In the genomic region with DNA sequence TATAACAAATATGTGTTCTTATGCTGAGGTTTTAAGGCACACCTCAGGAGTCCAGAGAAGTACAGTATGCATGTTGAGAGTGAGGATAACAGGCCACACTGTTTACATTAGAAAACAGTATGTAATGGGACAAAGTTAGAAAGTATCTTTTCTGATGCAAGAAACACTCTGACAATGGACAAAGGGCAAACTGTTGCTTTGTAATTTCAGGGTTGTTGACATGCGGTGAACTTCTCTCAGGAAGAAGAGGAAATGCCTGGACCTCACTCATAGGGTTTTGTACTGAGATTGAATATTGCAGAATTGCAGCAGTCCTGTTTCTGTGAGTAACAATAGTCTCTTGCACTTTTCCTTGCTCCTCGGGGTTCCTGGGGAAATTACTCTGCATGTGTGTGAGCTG, we compare ENCODE assay signal across 8 mouse cellular contexts. TPM values are rescaled to one million over a fixed set of nuclear protein-coding genes. Genes with fewer than 3 reads are reported as not detected.
DNase-seq lines count a peak whose midpoint lies in the region; ATAC-seq lines count a peak whose summit lies in the region.

No protein-coding gene starts in this region.

- H3K9ac ChIP-seq in heart, embryonic 14.5 days (ENCODE audit: low read length), result peak overlapping the region; percentile 84
- 0 out of 2 replicates have a peak overlapping the region, but pooled peaks have one; percentile 45 for H3K9ac ChIP-seq in intestine, embryonic 16.5 days (ENCODE audit: low read depth, low read length)
- peak overlapping the region; percentile 41; the same call in 1 of the 2 replicates for H3K9ac ChIP-seq in midbrain, embryonic 16.5 days (ENCODE audit: low read depth, low read length)

- no peak for ATAC-seq in heart, embryonic 14.5 days (ENCODE audit: insufficient number of reproducible peaks, insufficient read depth, low FRiP score, low read depth)
- no peak for ATAC-seq in intestine, embryonic 16.5 days
- ATAC-seq in midbrain, embryonic 16.5 days, result no peak

- DNase-seq in heart, adult 11 months, result no peak
- DNase-seq in embryonic facial prominence, embryonic 10.5 days (ENCODE audit: low spot score), result no peak
- DNase-seq in gastrocnemius, postnatal 25 days, result no peak
- DNase-seq in adrenal gland, postnatal 25 days, result no peak
- no peak for DNase-seq in kidney, postnatal 36 days

- peak overlapping the region; percentile 22 to 41; a peak in 2 of 4 replicates for H3K27ac ChIP-seq in heart, embryonic 14.5 days (replicated peaks in 1 of 2; ENCODE audit: control insufficient read depth in 1 of 2, insufficient read depth in 1 of 2, low read depth in 2 of 2, low read length in 2 of 2)
- H3K27ac ChIP-seq in embryonic facial prominence, embryonic 10.5 days (replicated peaks), result peak overlapping the region; percentile 95
- peak overlapping the region; percentile 10; the same call in 1 of the 2 replicates for H3K27ac ChIP-seq in intestine, embryonic 16.5 days (ENCODE audit: low read length)
- H3K27ac ChIP-seq in midbrain, embryonic 16.5 days (ENCODE audit: low read length), result no peak overlapping the region

- peak overlapping the region; percentile 79 for H3K4me2 ChIP-seq in heart, embryonic 14.5 days (ENCODE audit: low read length)
- H3K4me2 ChIP-seq in intestine, embryonic 16.5 days (ENCODE audit: low read depth, low read length), result peak overlapping the region; percentile 68
- peak overlapping the region; percentile 68 for H3K4me2 ChIP-seq in midbrain, embryonic 16.5 days (ENCODE audit: low read length)

- H3K4me3 ChIP-seq in heart, embryonic 14.5 days (ENCODE audit: control insufficient read depth in 1 of 2, insufficient read depth in 1 of 2, low read depth in 1 of 2, low read length in 2 of 2), result peak overlapping the region; percentile 9 to 70; a peak in 3 of 4 replicates
- H3K4me3 ChIP-seq in embryonic facial prominence, embryonic 10.5 days, result peak overlapping the region; percentile 74
- peak overlapping the region; percentile 63 for H3K4me3 ChIP-seq in intestine, embryonic 16.5 days (ENCODE audit: low read length)
- H3K4me3 ChIP-seq in midbrain, embryonic 16.5 days (ENCODE audit: low read depth, low read length), result peak overlapping the region; percentile 71

- peaks cover 3 to 5% of the 10 kb centered on the region in 2 experiments; a peak in 2 of 4 replicates for H3K4me1 ChIP-seq in heart, embryonic 14.5 days (ENCODE audit: control insufficient read depth in 2 of 2, insufficient read depth in 2 of 2, low read length in 2 of 2)
- H3K4me1 ChIP-seq in embryonic facial prominence, embryonic 10.5 days, result peaks cover 12% of the 10 kb centered on the region
- H3K4me1 ChIP-seq in intestine, embryonic 16.5 days (ENCODE audit: control insufficient read depth, insufficient read depth, low read length), result peaks cover 7% of the 10 kb centered on the region; the same call in 1 of the 2 replicates
- H3K4me1 ChIP-seq in midbrain, embryonic 16.5 days (ENCODE audit: control insufficient read depth, insufficient read depth, low read length), result peaks cover 13% of the 10 kb centered on the region

- H3K27me3 ChIP-seq in heart, embryonic 14.5 days (ENCODE audit: control insufficient read depth, insufficient read depth, low read length), result no peaks in the 10 kb centered on the region
- H3K27me3 ChIP-seq in embryonic facial prominence, embryonic 10.5 days (replicated peaks; ENCODE audit: low read depth, poor library complexity, severe bottlenecking), result no peaks in the 10 kb centered on the region
- no peaks in the 10 kb centered on the region for H3K27me3 ChIP-seq in intestine, embryonic 16.5 days (replicated peaks; ENCODE audit: control insufficient read depth, insufficient read depth, low read length)
- no peaks in the 10 kb centered on the region for H3K27me3 ChIP-seq in midbrain, embryonic 16.5 days (ENCODE audit: control insufficient read depth, insufficient read depth, low read depth, low read length)

- H3K36me3 ChIP-seq in heart, embryonic 14.5 days (ENCODE audit: control insufficient read depth, insufficient read depth, low read length), result peaks cover 23% of the 10 kb centered on the region
- peaks cover 37% of the 10 kb centered on the region for H3K36me3 ChIP-seq in embryonic facial prominence, embryonic 10.5 days (replicated peaks)
- no peaks in the 10 kb centered on the region for H3K36me3 ChIP-seq in intestine, embryonic 16.5 days (ENCODE audit: control insufficient read depth, insufficient read depth, low read length)
- peaks cover 11% of the 10 kb centered on the region; the same call in 1 of the 2 replicates for H3K36me3 ChIP-seq in midbrain, embryonic 16.5 days (ENCODE audit: control insufficient read depth, insufficient read depth, low read length)

- no peaks in the 10 kb centered on the region for H3K9me3 ChIP-seq in heart, embryonic 14.5 days (ENCODE audit: control insufficient read depth, low read length)
- no peaks in the 10 kb centered on the region for H3K9me3 ChIP-seq in embryonic facial prominence, embryonic 10.5 days
- no peaks in the 10 kb centered on the region for H3K9me3 ChIP-seq in intestine, embryonic 16.5 days (ENCODE audit: control insufficient read depth, low read length)
- H3K9me3 ChIP-seq in midbrain, embryonic 16.5 days (replicated peaks; ENCODE audit: control insufficient read depth, low read length, poor library complexity, severe bottlenecking), result no peaks in the 10 kb centered on the region

- 56% methylated on average over 2 of the region's 2 CpGs for WGBS in heart, embryonic 14.5 days
- WGBS in embryonic facial prominence, embryonic 10.5 days, result 52% methylated on average over 2 of the region's 2 CpGs
- 35% methylated on average over 2 of the region's 2 CpGs for WGBS in intestine, embryonic 16.5 days
- 38% methylated on average over 2 of the region's 2 CpGs for WGBS in midbrain, embryonic 16.5 days

RNA-seq across cellular contexts. Expression of gene Zfp760, which starts 0.9 kb away (rescaled TPM):
- 7.0 and 7.1 TPM in 2 replicates for polyA plus RNA-seq in heart, embryonic 14.5 days (2014; fragmentation: Nextera tagmentation; extraction: Ambion mirVana)
- polyA plus RNA-seq in embryonic facial prominence, embryonic 10.5 days (2016; fragmentation: Nextera tagmentation; extraction: Ambion mirVana), result 19.7 and 20.2 TPM in 2 replicates
- 5.9 TPM in 2 replicates for polyA plus RNA-seq in intestine, embryonic 16.5 days (2015; fragmentation: Nextera tagmentation; extraction: Ambion mirVana)
- polyA plus RNA-seq in midbrain, embryonic 16.5 days (2015; fragmentation: Nextera tagmentation; extraction: Ambion mirVana), result 10.7 and 12.3 TPM in 2 replicates
- total RNA-seq in gastrocnemius, postnatal 25 days (2021), result 1 to 10 TPM; 1.4 to 1.7 TPM
- 7.9 and 8.3 TPM in 2 replicates for total RNA-seq in adrenal gland, postnatal 25 days (2021)

RNA-seq across cellular contexts. Expression of gene Gm10226, which starts 16.7 kb away (rescaled TPM):
- 3.5 and 6.7 TPM in 2 replicates for polyA plus RNA-seq in heart, embryonic 14.5 days (2014; fragmentation: Nextera tagmentation; extraction: Ambion mirVana)
- 5.7 and 9.0 TPM in 2 replicates for polyA plus RNA-seq in embryonic facial prominence, embryonic 10.5 days (2016; fragmentation: Nextera tagmentation; extraction: Ambion mirVana)
- 4.8 and 6.0 TPM in 2 replicates for polyA plus RNA-seq in intestine, embryonic 16.5 days (2015; fragmentation: Nextera tagmentation; extraction: Ambion mirVana)
- 18.1 and 19.9 TPM in 2 replicates for polyA plus RNA-seq in midbrain, embryonic 16.5 days (2015; fragmentation: Nextera tagmentation; extraction: Ambion mirVana)
- 1 to 10 TPM; 1.9 to 3.3 TPM for total RNA-seq in gastrocnemius, postnatal 25 days (2021)
- 6.0 TPM in 1 of 2 replicates, not detected in the other for total RNA-seq in adrenal gland, postnatal 25 days (2021)

RNA-seq across cellular contexts. Expression of gene Zfp229, which starts 22.2 kb away (rescaled TPM):
- polyA plus RNA-seq in heart, embryonic 14.5 days (2014; fragmentation: Nextera tagmentation; extraction: Ambion mirVana), result 5.2 and 5.7 TPM in 2 replicates
- 6.1 and 7.7 TPM in 2 replicates for polyA plus RNA-seq in embryonic facial prominence, embryonic 10.5 days (2016; fragmentation: Nextera tagmentation; extraction: Ambion mirVana)
- 3.4 and 4.0 TPM in 2 replicates for polyA plus RNA-seq in intestine, embryonic 16.5 days (2015; fragmentation: Nextera tagmentation; extraction: Ambion mirVana)
- 9.3 and 10.3 TPM in 2 replicates for polyA plus RNA-seq in midbrain, embryonic 16.5 days (2015; fragmentation: Nextera tagmentation; extraction: Ambion mirVana)
- total RNA-seq in gastrocnemius, postnatal 25 days (2021), result 1 to 10 TPM; 4.4 to 7.0 TPM
- total RNA-seq in adrenal gland, postnatal 25 days (2021), result 12.3 and 14.2 TPM in 2 replicates

RNA-seq across cellular contexts. Expression of gene Zfp983, which starts 58.0 kb away (rescaled TPM):
- 2.7 and 4.1 TPM in 2 replicates for polyA plus RNA-seq in heart, embryonic 14.5 days (2014; fragmentation: Nextera tagmentation; extraction: Ambion mirVana)
- 4.2 and 4.3 TPM in 2 replicates for polyA plus RNA-seq in embryonic facial prominence, embryonic 10.5 days (2016; fragmentation: Nextera tagmentation; extraction: Ambion mirVana)
- polyA plus RNA-seq in intestine, embryonic 16.5 days (2015; fragmentation: Nextera tagmentation; extraction: Ambion mirVana), result 3.4 and 3.9 TPM in 2 replicates
- 13.0 and 14.6 TPM in 2 replicates for polyA plus RNA-seq in midbrain, embryonic 16.5 days (2015; fragmentation: Nextera tagmentation; extraction: Ambion mirVana)
- 1 to 10 TPM; 1.8 to 2.0 TPM for total RNA-seq in gastrocnemius, postnatal 25 days (2021)
- total RNA-seq in adrenal gland, postnatal 25 days (2021), result 7.8 and 10.0 TPM in 2 replicates
